Mouse (Mus musculus): ENCODE results near the gene Bbc3. TPM values are rescaled to one million over a fixed set of nuclear protein-coding genes. Genes with fewer than 3 reads are reported as not detected.
A peak's percentile ranks its signal among the peaks of the same experiment; 100 is the strongest.
"Not testable (repeated sequence)": the region's sequence is repeated elsewhere in the genome, so short reads cannot be mapped to it uniquely, and the experiment has no call there.

Bbc3 gene
- polyA plus RNA-seq (2016; fragmentation: Nextera tagmentation; extraction: Ambion mirVana): 16.4 and 18.8 TPM in 2 replicates

DNA sequence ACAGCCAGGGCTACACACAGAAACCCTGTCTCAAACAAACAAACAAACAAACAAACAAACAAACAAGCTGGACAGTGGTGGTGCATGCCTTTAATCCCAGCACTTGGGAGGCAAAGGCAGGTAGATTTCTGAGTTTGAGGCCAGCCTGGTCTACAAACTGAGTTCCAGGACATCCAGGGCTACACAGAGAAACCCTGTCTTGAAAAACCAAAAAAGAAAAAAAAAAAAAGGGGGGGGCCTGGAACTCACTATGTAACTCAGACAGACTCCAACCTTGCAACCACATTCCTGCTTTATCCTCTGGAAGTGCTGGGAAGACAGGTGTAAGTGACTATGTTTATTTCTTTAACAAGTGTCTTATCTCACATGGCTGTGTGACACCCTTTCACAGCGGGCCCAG, at the start of gene Bbc3:
TSS of gene Bbc3 (plus strand) at position 301 of the 400 bp plus-strand sequence.
- H3K4me1 ChIP-seq: peaks cover 49% of the 10 kb centered on the region
- not testable (repeated sequence) for H3K9me3 ChIP-seq; DNase-seq (ENCODE audit: extremely low spot score, low spot score); H3K36me3 ChIP-seq (replicated peaks)
- peaks cover 11% of the 10 kb centered on the region; the same call in 1 of the 2 replicates for H3K27me3 ChIP-seq (ENCODE audit: poor library complexity, severe bottlenecking)
- peak within 1 kb of the TSS; percentile 89 for H3K4me3 ChIP-seq
- 70% methylated on average over 1 of the region's 1 CpGs for WGBS
- peak within 1 kb of the TSS; percentile 99 for H3K27ac ChIP-seq

DNA sequence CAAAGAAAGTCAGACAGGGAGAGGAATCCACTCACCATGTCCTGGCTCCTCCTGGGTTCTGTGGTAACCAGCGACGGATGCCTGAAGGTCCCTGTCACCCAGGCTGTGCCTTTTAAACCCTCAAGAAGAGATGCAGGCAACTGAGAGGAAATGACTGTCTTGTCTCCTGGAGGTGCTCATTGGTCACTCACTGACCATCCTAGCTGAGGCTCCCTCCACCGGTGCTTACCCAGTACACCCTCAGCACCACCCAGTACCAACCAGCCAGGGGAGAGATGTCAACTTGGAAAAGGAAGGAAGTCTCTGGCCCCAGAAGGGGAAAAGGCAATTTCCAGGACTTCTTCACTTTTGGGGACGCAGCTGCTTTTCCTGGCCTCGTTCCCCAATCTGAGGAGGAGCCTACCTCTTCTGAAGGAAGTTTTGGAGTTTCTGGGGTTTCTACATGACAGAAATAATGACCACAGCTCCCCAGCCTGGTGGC, 49.0 kb upstream of the Bbc3 start, which contains the start of gene C5ar1:
TSS of gene C5ar1 (minus strand) at position 431 of the 481 bp plus-strand sequence.
- Histone ChIP-seq H3K27me3 (ENCODE audit: poor library complexity, severe bottlenecking) (no peaks in the 10 kb centered on the region), H3K4me3 (no peak within 1 kb of the TSS), H3K27ac (no peak within 1 kb of the TSS), H3K4me1 (no peaks in the 10 kb centered on the region), H3K9me3 (peaks cover 3% of the 10 kb centered on the region; the same call in 1 of the 2 replicates), H3K36me3 (replicated peaks) (no peaks in the 10 kb centered on the region)
- WGBS: 91% methylated on average over 5 of the region's 5 CpGs
- no peak for DNase-seq (ENCODE audit: extremely low spot score, low spot score)

- Histone ChIP-seq H3K27me3 (ENCODE audit: poor library complexity, severe bottlenecking) (no peaks in the 10 kb centered on the region), H3K9me3 (peaks cover 12% of the 10 kb centered on the region), H3K36me3 (replicated peaks) (no peaks in the 10 kb centered on the region), H3K4me3 (no peak overlapping the region), H3K4me1 (no peaks in the 10 kb centered on the region), H3K27ac (no peak overlapping the region)
- 90% methylated on average over 1 of the region's 1 CpGs for WGBS
- DNase-seq (ENCODE audit: extremely low spot score, low spot score): no peak
Observed at GRCm38 (mm10) chr7:16261097-16261496, 47.1 kb upstream of the Bbc3 start.

DNA sequence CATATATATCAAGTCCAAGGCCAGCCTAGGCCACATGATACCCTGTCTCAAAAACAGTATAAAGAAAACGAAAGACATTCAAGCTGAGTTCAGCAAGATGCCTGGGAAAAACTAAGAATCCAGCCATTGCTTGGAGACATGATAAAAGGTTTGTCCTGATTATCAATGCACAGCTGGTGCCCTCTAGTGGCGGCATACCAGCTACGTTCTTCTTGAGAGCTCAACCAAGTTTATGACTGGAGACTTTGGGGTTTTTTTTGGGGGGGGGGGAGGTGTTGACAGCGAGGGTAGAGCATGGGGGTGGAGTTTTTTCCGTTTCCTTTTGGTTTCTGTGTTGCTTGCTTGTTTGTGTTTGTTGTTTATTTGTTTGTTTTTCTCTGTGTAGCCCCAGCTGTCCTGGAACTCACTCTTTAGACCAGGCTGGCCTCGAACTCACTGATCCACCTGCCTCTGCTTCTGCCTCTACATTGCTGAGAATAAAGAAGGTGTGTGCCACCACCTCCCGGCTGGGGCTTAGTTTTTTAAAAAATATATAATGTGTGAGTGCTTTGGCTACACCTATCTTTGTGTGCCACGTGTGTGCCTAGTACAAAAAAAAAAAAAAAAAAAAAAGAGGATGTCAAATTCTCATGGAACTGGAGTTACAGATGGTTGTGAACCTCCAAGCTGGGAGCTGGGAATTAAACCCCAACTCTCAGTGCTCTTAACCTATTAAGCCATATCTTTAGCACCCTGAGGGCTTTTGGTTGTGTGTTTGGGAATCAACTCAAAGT, 45.0 kb upstream of the Bbc3 start:
- Histone ChIP-seq H3K36me3 (replicated peaks) (no peaks in the 10 kb centered on the region), H3K4me3 (no peak overlapping the region), H3K9me3 (peaks cover 12% of the 10 kb centered on the region), H3K27ac (no peak overlapping the region), H3K4me1 (no peaks in the 10 kb centered on the region), H3K27me3 (ENCODE audit: poor library complexity, severe bottlenecking) (no peaks in the 10 kb centered on the region)
- DNase-seq (ENCODE audit: extremely low spot score, low spot score): peak; percentile 70
- WGBS: 27% methylated on average over 8 of the region's 8 CpGs

DNA sequence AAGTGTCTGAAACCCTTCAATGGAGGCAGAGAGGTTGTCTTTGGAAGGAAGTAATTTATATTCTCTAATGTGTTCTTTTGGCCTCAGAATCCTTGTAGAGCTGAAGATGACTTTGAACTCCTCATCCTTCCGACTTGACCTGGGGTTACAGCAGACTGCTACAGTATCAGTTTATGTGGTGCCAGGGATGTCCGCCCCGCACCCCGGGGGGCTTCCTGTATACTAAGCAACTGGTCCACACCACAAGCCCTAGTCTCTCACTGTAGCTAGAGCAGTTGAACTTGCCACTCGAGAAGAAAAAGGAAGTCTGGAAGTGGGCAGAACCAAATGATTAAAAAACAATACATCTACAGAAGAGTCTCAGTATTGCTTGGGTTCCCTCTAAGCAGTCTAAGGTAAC, 44.4 kb upstream of the Bbc3 start:
- no peaks in the 10 kb centered on the region for H3K4me1 ChIP-seq
- WGBS: 89% methylated on average over 5 of the region's 5 CpGs

DNA sequence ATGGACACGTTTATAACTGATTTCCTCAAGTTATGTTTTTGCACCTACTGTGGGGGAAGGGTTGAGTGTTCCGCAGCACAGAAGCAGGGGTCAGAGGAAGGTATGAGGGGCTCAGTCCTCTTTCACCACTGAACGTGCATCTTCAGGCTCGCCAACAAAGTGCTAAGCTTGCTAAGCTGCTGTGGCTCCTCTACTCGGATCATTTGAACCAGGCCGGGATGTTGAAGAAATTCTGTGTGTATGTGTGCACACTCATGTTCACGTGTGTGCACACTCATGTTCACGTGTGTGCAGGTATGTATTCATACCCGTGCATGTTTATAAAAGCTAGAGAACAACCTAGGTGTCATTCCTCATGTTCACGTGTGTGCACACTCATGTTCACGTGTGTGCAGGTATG, 42.3 kb upstream of the Bbc3 start:
- Histone ChIP-seq H3K27me3 (ENCODE audit: poor library complexity, severe bottlenecking) (peaks cover 16% of the 10 kb centered on the region), H3K9me3 (peaks cover 12% of the 10 kb centered on the region), H3K27ac (no peak overlapping the region), H3K36me3 (replicated peaks) (no peaks in the 10 kb centered on the region), H3K4me1 (no peaks in the 10 kb centered on the region), H3K4me3 (no peak overlapping the region)
- DNase-seq (ENCODE audit: extremely low spot score, low spot score): no peak
- 89% methylated on average over 11 of the region's 11 CpGs for WGBS

More for the DNA sequence above, 44.4 kb upstream of the Bbc3 start:
- no peak overlapping the region for H3K27ac ChIP-seq
- DNase-seq (ENCODE audit: extremely low spot score, low spot score): no peak
- H3K4me3 ChIP-seq: no peak overlapping the region
- H3K9me3 ChIP-seq: peaks cover 12% of the 10 kb centered on the region
- H3K27me3 ChIP-seq (ENCODE audit: poor library complexity, severe bottlenecking): no peaks in the 10 kb centered on the region
- H3K36me3 ChIP-seq (replicated peaks): no peaks in the 10 kb centered on the region

DNA sequence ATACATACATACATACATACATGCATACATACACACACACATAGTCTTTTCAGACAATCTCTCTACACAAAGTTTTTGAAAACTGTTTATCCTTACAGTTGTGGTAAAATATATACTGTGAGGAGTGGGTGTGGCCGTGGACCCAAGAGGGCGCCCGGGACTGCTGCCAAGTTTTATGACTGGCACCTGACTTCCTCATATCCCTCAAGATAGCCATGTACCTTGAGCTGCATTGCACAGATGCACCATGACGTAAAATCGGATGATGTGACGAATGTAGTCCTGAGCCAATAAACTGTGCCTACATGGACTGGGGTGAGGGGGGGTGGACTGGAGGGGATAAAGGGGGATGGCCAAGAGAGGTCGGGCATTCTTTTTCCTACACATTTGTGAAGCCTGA, 41.6 kb upstream of the Bbc3 start:
- not testable (repeated sequence) for H3K27ac ChIP-seq; H3K4me3 ChIP-seq; DNase-seq (ENCODE audit: extremely low spot score, low spot score); H3K4me1 ChIP-seq; H3K36me3 ChIP-seq (replicated peaks)
- Histone ChIP-seq H3K9me3 (peaks cover 12% of the 10 kb centered on the region), H3K27me3 (ENCODE audit: poor library complexity, severe bottlenecking) (peaks cover 23% of the 10 kb centered on the region)
- 90% methylated on average over 7 of the region's 7 CpGs for WGBS

DNA sequence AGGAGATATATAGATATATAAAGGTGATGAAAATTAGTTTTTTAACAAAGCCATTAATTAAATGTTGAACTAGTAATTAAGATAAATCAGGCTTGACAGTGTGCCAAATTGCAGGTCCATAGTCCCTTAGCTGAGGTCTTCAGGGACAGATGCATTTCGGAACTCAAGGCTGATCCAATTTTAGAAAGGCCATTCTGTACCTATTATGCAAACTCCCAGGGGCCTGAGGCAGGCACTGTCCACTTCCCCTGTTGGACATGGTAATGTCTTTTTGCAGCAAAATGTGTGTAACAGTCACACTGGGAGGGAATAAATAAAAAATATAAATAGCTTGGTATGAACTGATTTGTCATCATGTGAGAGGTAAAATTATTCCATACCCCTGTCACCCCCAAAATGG, 37.1 kb upstream of the Bbc3 start:
- DNase-seq (ENCODE audit: extremely low spot score, low spot score): no peak
- WGBS: 98% methylated on average over 1 of the region's 1 CpGs
- Histone ChIP-seq H3K4me1 (peaks cover 42% of the 10 kb centered on the region), H3K4me3 (no peak overlapping the region), H3K27me3 (ENCODE audit: poor library complexity, severe bottlenecking) (peaks cover 44% of the 10 kb centered on the region), H3K27ac (no peak overlapping the region), H3K36me3 (replicated peaks) (peaks cover 13% of the 10 kb centered on the region), H3K9me3 (no peaks in the 10 kb centered on the region)

DNA sequence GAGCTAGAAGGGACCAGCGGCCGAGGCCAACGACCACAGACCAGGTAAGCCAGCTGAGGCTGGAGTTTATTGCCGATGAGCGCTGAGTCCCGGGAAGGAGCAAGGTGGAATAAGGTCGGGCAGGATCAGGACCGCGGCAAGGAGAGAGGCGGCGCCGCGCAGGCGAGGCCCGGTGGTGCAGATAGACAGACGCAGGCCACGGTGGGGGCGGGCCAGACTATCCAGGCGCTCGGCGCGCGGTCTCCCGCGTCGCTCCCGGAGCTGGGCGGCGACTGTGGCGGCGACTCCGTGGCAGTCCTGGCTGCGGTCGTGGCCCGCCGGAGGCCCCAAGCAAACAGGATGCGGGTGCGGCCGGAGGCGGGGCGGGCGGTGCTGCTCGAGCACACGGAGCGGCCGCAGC, 35.5 kb upstream of the Bbc3 start:
- Histone ChIP-seq H3K4me3 (peak overlapping the region; percentile 70), H3K36me3 (replicated peaks) (peaks cover 28% of the 10 kb centered on the region), H3K27ac (peak overlapping the region; percentile 87), H3K9me3 (no peaks in the 10 kb centered on the region), H3K27me3 (ENCODE audit: poor library complexity, severe bottlenecking) (peaks cover 44% of the 10 kb centered on the region), H3K4me1 (peaks cover 42% of the 10 kb centered on the region)
- WGBS: under 1% methylated on average over 44 of the region's 46 CpGs
- DNase-seq (ENCODE audit: extremely low spot score, low spot score): peak; percentile 72

GRCm38 (mm10) chr7:16273081-16273765, 35.0 kb upstream of the Bbc3 start, which contains the start of gene Inafm1:
Gene Inafm1, minus strand, starts transcription at chr7:16273617.
- under 1% methylated on average over 49 of the region's 49 CpGs for WGBS
- DNase-seq (ENCODE audit: extremely low spot score, low spot score): peak; percentile 92
- peaks cover 34% of the 10 kb centered on the region for H3K36me3 ChIP-seq (replicated peaks)
- peak within 1 kb of the TSS; percentile 87 for H3K27ac ChIP-seq
- H3K27me3 ChIP-seq (ENCODE audit: poor library complexity, severe bottlenecking): peaks cover 44% of the 10 kb centered on the region
- H3K4me3 ChIP-seq: peak within 1 kb of the TSS; percentile 70
- peaks cover 42% of the 10 kb centered on the region for H3K4me1 ChIP-seq
- no peaks in the 10 kb centered on the region for H3K9me3 ChIP-seq

DNA sequence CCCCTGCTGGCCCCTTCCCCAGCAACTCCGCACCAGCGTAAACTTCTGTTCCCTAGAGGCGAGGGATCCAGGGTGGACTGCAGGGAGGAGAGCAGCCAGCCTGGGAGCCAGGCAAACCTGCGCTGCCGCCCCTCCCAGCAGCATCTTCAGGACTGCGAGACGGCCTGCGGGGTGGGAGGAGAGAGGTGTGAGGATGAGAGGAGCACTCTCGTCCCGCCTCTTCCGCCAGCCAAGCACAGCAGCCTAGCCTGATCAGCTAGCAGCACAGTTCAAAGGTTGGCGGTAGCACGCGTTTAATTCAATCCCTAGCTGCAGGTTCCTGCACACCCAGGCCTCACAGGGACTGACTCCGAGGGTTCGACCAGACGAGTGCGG, 34.4 kb upstream of the Bbc3 start:
- peaks cover 44% of the 10 kb centered on the region for H3K27me3 ChIP-seq (ENCODE audit: poor library complexity, severe bottlenecking)
- peak overlapping the region; percentile 70 for H3K4me3 ChIP-seq
- WGBS: 0% methylated on average over 18 of the region's 18 CpGs
- peak overlapping the region; percentile 87 for H3K27ac ChIP-seq
- peak; percentile 81 for DNase-seq (ENCODE audit: extremely low spot score, low spot score)
- peaks cover 39% of the 10 kb centered on the region for H3K36me3 ChIP-seq (replicated peaks)
- H3K9me3 ChIP-seq: no peaks in the 10 kb centered on the region
- peaks cover 42% of the 10 kb centered on the region for H3K4me1 ChIP-seq

DNA sequence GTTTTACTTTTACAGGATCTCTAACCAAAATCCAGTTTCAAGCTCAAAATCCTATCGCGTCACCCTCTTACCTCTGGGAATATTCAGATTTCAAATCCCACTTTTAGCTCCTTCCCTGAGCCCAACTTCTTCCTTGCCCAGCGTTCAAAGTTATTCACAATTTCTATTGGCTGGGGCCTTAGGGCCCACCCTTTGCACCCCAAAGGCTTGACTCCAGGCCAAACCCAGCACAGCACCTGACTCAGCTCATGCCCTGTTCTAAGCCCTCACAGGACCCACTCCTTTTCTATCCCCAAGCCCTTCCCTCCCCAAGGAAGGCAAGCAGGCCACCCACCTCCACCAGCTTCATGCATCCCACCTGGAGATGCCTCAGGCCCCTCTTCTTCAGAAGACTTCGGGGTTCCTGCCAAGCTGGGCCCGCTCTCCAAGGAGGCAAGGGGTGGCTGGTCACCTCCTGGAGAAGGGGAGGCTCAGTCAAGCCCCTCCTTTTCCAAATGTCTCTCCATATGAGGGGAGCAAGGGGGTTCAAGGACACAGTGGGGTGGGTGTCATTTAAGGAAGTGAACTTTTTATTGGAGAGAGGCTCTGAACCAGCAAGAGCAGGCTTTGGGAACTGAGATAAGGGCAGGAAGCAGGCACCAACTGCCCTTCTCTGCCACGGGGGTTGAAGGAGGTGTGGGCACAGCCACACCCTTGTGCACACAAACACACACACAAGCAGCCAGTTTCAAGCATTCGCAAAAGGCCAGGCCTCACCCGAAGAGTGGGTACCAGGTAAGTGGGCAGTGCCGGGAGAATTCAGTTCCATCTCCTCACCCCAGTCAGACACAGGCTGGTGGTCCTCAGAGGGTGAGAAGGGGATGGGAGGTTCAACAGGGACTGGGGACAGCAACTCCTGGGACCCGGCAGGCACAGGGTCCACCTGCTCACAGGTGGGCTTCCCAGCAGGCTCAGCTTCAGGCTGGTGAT, 33.0 kb upstream of the Bbc3 start:
- Histone ChIP-seq H3K36me3 (replicated peaks) (peaks cover 52% of the 10 kb centered on the region), H3K4me1 (peaks cover 42% of the 10 kb centered on the region), H3K9me3 (no peaks in the 10 kb centered on the region), H3K27me3 (ENCODE audit: poor library complexity, severe bottlenecking) (peaks cover 35% of the 10 kb centered on the region), H3K27ac (no peak overlapping the region), H3K4me3 (no peak overlapping the region)
- WGBS: 85% methylated on average over 10 of the region's 10 CpGs
- DNase-seq (ENCODE audit: extremely low spot score, low spot score): no peak
